ENCODE assay signal across 13 mouse cellular contexts in genomic region chr7:136797780-136798435, GRCm38 (mm10).
A peak's percentile ranks its signal among the peaks of the same experiment; 100 is the strongest.
DNase-seq lines count a peak whose midpoint lies in the region; ATAC-seq lines count a peak whose summit lies in the region.
"Had no signal": no experiment of that assay in that cellular context is flagged by ENCODE, and none has a peak within 500 bp of the region (broad histone marks: within the 10 kb centered on the region; RNA-seq: fewer than 3 reads in every experiment).

No protein-coding gene starts in this region.

- no peak overlapping the region for H3K9ac ChIP-seq in midbrain, embryonic 16.5 days (ENCODE audit: low read depth, low read length)
- no peak overlapping the region for H3K9ac ChIP-seq in stomach, embryonic 16.5 days (ENCODE audit: low read length)

- ATAC-seq in midbrain, embryonic 16.5 days: no peak
- peak; percentile 90 for ATAC-seq in stomach, embryonic 16.5 days (ENCODE audit: insufficient read depth, low FRiP score)

- H3K27me3 ChIP-seq in midbrain, embryonic 10.5 days (ENCODE audit: low read depth, poor library complexity, severe bottlenecking): peaks cover 14% of the 10 kb centered on the region
- H3K27me3 ChIP-seq in midbrain, embryonic 16.5 days (ENCODE audit: control insufficient read depth, insufficient read depth, low read depth, low read length): no peaks in the 10 kb centered on the region
- H3K27me3 ChIP-seq in limb, embryonic 10.5 days (ENCODE audit: low read depth, poor library complexity, severe bottlenecking): peaks cover 58% of the 10 kb centered on the region
- H3K27me3 ChIP-seq in stomach, embryonic 16.5 days (ENCODE audit: control insufficient read depth, insufficient read depth, low read length): no peaks in the 10 kb centered on the region
- H3K27me3 ChIP-seq: megakaryocyte, embryonic 14.5 days had no signal

- H3K36me3 ChIP-seq in midbrain, embryonic 10.5 days: no peaks in the 10 kb centered on the region
- no peaks in the 10 kb centered on the region for H3K36me3 ChIP-seq in midbrain, embryonic 16.5 days (ENCODE audit: control insufficient read depth, insufficient read depth, low read length)
- H3K36me3 ChIP-seq in limb, embryonic 10.5 days: no peaks in the 10 kb centered on the region
- H3K36me3 ChIP-seq in stomach, embryonic 16.5 days (ENCODE audit: control insufficient read depth, insufficient read depth, low read length): no peaks in the 10 kb centered on the region

- peak overlapping the region; percentile 57 for H3K27ac ChIP-seq in midbrain, embryonic 10.5 days (replicated peaks)
- H3K27ac ChIP-seq in midbrain, embryonic 16.5 days (ENCODE audit: low read length): no peak overlapping the region
- peak overlapping the region; percentile 28; the same call in 1 of the 2 replicates for H3K27ac ChIP-seq in limb, embryonic 10.5 days
- peak overlapping the region; percentile 51 for H3K27ac ChIP-seq in stomach, embryonic 16.5 days (ENCODE audit: low read length)

- WGBS in midbrain, embryonic 10.5 days: 45% methylated on average over 11 of the region's 11 CpGs
- 32% methylated on average over 11 of the region's 11 CpGs for WGBS in midbrain, embryonic 16.5 days
- WGBS in limb, embryonic 10.5 days: 9% methylated on average over 11 of the region's 11 CpGs
- 32% methylated on average over 11 of the region's 11 CpGs for WGBS in stomach, embryonic 16.5 days

- H3K4me2 ChIP-seq in midbrain, embryonic 16.5 days (ENCODE audit: low read length): no peak overlapping the region
- no peak overlapping the region for H3K4me2 ChIP-seq in stomach, embryonic 16.5 days (ENCODE audit: low read depth, low read length)
- H3K4me2 ChIP-seq: heart, embryonic 11.5 days had no signal

- peaks cover 23% of the 10 kb centered on the region for H3K4me1 ChIP-seq in midbrain, embryonic 10.5 days
- H3K4me1 ChIP-seq in midbrain, embryonic 16.5 days (ENCODE audit: control insufficient read depth, insufficient read depth, low read length): 0 out of 2 replicates have a peak, but pooled peaks cover 3% of the 10 kb centered on the region
- H3K4me1 ChIP-seq in limb, embryonic 10.5 days: peaks cover 32% of the 10 kb centered on the region
- peaks cover 15% of the 10 kb centered on the region for H3K4me1 ChIP-seq in stomach, embryonic 16.5 days (ENCODE audit: control insufficient read depth, insufficient read depth, low read length)
- H3K4me1 ChIP-seq: megakaryocyte, embryonic 14.5 days had no signal

- intact Hi-C loops in left cerebral cortex, postnatal 25 days (cut with DNase I): no loop called here

- no peak overlapping the region for H3K4me3 ChIP-seq in midbrain, embryonic 10.5 days
- H3K4me3 ChIP-seq in midbrain, embryonic 16.5 days (ENCODE audit: low read depth, low read length): no peak overlapping the region
- no peak overlapping the region for H3K4me3 ChIP-seq in limb, embryonic 10.5 days
- H3K4me3 ChIP-seq in stomach, embryonic 16.5 days (replicated peaks; ENCODE audit: low read length): no peak overlapping the region
- H3K4me3 ChIP-seq: megakaryocyte, embryonic 14.5 days had no signal

- DNase-seq in gastrocnemius, postnatal 25 days: peak; percentile 18
- DNase-seq in gastrocnemius, adult 8-10 months (ENCODE audit: low spot score in 2 of 2): no peak
- peak; percentile 20 for DNase-seq in midbrain, embryonic 10.5 days (ENCODE audit: low spot score)
- DNase-seq in limb, embryonic 10.5 days (ENCODE audit: low spot score): peak; percentile 69
- DNase-seq in T-cell, adult 2 months (ENCODE audit: low spot score): no peak
- no peak for DNase-seq in left cerebral cortex, postnatal 25 days (ENCODE audit: low spot score in 2 of 2)
- DNase-seq: adrenal gland, postnatal 25 days; cerebellum, adult 9-11 months; left cerebral cortex, postnatal 4 days had no signal

- no peaks in the 10 kb centered on the region for H3K9me3 ChIP-seq in midbrain, embryonic 10.5 days (replicated peaks)
- no peaks in the 10 kb centered on the region for H3K9me3 ChIP-seq in midbrain, embryonic 16.5 days (replicated peaks; ENCODE audit: control insufficient read depth, low read length, poor library complexity, severe bottlenecking)
- H3K9me3 ChIP-seq in limb, embryonic 10.5 days (replicated peaks): no peaks in the 10 kb centered on the region
- H3K9me3 ChIP-seq in stomach, embryonic 16.5 days (replicated peaks; ENCODE audit: control insufficient read depth, low read length): no peaks in the 10 kb centered on the region

Comparison
In these comparisons a context has a peak if more than half of its experiments do, and no peak if none do; other contexts are left out.
1. DNase-seq: peak in gastrocnemius, postnatal 25 days (single experiment), midbrain, embryonic 10.5 days (single experiment) and limb, embryonic 10.5 days (single experiment); none in gastrocnemius, adult 8-10 months (0 of 2), T-cell, adult 2 months (single experiment) and left cerebral cortex, postnatal 25 days (0 of 2).